Mouse (Mus musculus) heart, postnatal 4 days (tissue): ENCODE data around the gene Kcnd2. TPM values are rescaled to one million over a fixed set of nuclear protein-coding genes. Genes with fewer than 3 reads are reported as not detected.
A peak's percentile ranks its signal among the peaks of the same experiment; 100 is the strongest.

Source experiments
- DNase-seq: peaks from one replicate; pipeline ENCODE4 v3.0.0; 2021
- total RNA-seq, 2 experiments: library from RNA; stranded (reverse); gene quantifications; 2 replicates each; pipeline ENCODE4 v1.2.3; 2021

Kcnd2 gene
- total RNA-seq, 2 experiments from 2014 or later, result 3.4 to 3.7 TPM

DNA sequence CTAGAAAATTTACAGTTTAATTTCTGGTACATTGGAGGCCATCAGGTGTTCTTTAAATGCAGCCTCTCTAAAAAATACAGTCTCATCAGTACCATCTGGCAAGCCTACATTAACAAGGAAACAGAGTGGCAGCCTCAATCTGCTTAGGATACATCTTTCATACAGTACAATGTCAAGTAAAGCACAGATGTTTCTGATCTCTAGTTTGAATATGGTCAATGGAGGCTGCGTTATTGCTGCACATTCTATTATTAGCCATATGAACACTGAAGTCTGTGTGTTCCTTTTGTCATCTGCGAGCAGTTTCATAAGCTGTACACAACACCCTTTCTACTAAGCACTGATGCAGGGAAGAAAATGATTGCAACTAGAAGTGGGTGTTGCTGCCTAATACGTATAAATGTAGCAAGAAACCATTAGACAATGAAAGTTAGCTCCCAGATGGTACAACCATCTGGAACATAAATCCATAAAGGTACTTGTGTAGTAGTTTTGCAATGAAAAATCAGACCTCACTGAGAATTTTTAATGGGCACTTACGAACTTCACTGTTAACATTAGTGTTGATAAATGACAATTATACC, 209.0 kb downstream of the Kcnd2 start:
- no peak for DNase-seq

GRCm38 (mm10) chr6:21431120-21431519, 215.8 kb downstream of the Kcnd2 start:
- DNase-seq, result no peak

DNA sequence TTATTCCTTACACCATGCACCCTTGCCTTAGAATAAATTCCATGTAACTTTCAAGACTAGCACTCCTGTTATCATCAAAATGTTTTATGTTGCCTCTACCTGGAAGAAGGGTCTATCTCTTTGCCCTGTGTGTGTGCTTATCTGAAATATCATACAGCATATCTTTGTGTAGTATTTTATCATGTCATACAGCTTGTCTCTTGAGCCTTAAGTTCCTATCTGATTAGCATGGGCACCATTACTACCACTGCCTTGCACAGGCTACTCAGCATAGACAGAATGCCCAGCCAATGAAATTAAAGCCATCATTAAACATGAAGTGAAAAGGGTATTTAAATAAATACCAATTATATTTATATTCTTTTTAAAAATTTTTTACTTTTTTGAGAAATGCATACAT, 249.4 kb downstream of the Kcnd2 start:
- DNase-seq, result no peak

- DNase-seq, result no peak
Observed at GRCm38 (mm10) chr6:21471891-21472544, 256.7 kb downstream of the Kcnd2 start.

DNA sequence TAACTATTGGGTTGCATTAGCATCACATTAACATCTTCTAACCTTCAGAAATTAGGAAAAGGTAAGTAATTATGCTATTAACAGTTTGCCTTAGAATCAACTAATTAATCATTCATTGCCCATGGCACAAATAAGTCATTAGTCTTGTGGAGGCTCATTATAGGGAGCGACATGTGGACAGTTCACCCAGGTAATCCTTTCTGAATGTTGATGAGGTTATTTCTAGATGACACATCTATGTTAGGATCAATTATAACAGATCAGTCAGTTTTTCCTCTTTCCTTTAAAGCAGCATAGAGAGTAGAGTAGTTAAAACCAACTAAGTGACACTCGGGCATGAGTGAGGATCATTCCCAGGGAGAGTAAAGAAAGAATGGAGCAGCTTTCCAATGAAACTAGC, 267.4 kb downstream of the Kcnd2 start:
- DNase-seq, result no peak

GRCm38 (mm10) chr6:21488536-21488935, 273.2 kb downstream of the Kcnd2 start:
- no peak for DNase-seq

GRCm38 (mm10) chr6:21502921-21503320, 287.6 kb downstream of the Kcnd2 start:
- DNase-seq, result no peak

GRCm38 (mm10) chr6:21510621-21511239, 295.4 kb downstream of the Kcnd2 start:
- DNase-seq, result no peak

- peak; percentile 29 for DNase-seq
Observed at GRCm38 (mm10) chr6:21520351-21520750, 305.0 kb downstream of the Kcnd2 start.

DNA sequence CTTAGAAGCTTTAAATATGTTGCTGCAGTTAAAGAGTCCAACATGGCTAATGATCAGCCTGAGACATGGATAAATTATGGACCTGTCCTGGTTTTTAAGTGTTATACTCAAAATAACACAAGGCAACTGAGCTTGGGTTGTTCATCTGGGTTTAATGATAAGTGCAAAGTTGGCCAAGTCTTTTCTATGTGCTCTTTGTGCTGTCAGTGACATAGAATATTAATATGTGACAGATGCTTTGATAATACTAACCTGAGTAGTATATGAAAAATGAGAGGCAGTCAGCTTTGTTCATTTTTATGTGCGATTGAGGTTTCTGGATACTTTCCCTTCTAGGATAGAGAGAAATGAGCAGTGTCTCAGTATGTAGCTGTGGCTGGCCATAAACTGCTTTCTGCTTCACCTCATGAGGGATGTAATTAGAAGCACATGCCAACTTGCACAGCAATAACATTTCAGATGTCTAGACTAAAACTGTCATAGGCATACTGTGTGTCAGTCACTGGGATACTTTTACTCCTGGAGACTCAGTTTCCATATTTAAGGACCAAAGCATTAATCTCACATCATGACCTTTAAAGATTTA, 312.3 kb downstream of the Kcnd2 start:
- no peak for DNase-seq

GRCm38 (mm10) chr6:21534009-21534408, 318.7 kb downstream of the Kcnd2 start:
- no peak for DNase-seq

GRCm38 (mm10) chr6:21534820-21535219, 319.5 kb downstream of the Kcnd2 start:
- DNase-seq, result peak; percentile 11

DNA sequence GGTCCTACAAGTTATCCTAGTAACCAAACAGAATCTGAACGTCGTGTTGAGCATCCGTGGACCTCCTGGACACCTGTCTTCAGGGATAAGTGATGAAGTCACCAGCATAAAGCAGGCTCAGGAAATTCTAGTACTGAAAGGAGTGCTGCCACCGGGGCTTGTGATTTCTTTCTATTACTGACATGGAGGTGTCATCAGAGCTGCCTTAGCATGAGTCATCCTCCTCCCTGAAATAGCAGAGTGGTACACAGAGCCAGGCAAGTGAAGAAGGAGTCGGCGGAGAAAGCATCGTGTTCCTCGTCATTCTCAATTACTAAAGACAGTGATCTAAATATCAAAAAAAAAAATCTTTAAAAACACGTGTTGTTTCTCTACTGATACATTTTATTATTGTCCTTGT, 336.2 kb downstream of the Kcnd2 start:
- DNase-seq, result no peak

GRCm38 (mm10) chr6:21570964-21571363, 355.7 kb downstream of the Kcnd2 start:
- no peak for DNase-seq

DNA sequence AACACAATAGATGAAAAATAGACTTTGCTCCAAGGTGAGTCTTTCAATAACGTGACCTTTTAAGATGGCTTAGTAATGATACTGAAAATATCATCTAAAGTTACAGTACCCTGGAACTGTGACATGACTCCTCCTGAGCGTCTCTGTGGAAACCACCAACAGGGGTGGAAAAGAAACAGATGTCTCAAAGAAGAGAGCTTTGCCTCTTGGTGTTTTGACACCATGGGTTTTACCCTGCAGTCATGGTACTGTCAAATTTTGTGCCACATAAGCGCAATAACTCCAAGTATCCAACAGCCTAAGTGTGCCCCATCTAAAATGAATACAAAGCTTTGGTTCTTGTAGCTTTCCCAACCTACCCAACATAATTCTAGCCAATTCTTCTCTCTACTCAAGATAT, 374.9 kb downstream of the Kcnd2 start:
- DNase-seq, result no peak

DNA sequence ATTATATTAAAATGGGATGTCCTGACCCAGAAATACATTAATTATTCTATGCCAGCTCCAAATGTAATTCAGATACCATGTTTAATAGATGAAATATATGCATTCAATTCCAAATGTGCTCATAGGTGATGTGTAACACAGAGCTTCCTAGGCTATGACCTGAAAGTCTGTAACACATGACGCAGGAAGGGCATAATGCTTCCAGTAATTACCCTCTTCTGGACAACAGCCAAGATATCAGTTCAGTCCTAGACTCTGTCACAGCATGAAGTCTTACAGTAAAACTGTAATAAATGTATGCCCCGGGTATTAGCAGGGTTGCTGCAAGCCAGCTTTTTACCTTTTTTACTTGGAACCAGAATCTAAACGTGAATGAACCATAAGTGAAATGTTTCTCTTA, 382.1 kb downstream of the Kcnd2 start:
- no peak for DNase-seq

GRCm38 (mm10) chr6:21609381-21610059, 394.2 kb downstream of the Kcnd2 start:
- DNase-seq, result no peak

GRCm38 (mm10) chr6:21629989-21630388, 414.7 kb downstream of the Kcnd2 start:
- DNase-seq, result no peak

DNA sequence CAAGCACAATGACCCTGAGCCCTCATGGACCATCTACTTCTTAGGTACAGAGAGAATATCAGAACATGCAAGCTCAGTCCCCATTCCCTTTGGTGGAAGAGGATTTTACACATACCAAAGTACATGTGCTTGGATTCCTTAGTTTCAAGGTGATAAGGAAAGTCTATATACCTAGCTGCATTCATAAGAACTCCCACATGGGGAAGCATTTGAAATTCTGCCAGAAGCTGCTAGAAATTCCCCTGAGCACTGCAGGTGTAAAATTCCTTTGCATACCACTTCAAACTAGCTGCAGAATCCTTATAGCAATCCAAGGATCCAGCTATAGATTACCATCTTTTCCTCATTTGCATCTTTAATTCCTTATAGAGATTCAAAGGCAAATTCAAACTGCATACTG, 440.4 kb downstream of the Kcnd2 start:
- no peak for DNase-seq

GRCm38 (mm10) chr6:21664135-21664534, 448.8 kb downstream of the Kcnd2 start:
- DNase-seq, result no peak

GRCm38 (mm10) chr6:21664638-21665037, 449.3 kb downstream of the Kcnd2 start:
- no peak for DNase-seq

- peak; percentile 54 for DNase-seq
Observed at GRCm38 (mm10) chr6:21684252-21684651, 468.9 kb downstream of the Kcnd2 start.

- no peak for DNase-seq
Observed at GRCm38 (mm10) chr6:21686388-21686787, 471.1 kb downstream of the Kcnd2 start.
